Mouse (Mus musculus) kidney, embryonic 16.5 days (tissue): Measurements from ENCODE around the gene Arhgap10. TPM values are rescaled to one million over a fixed set of nuclear protein-coding genes. Genes with fewer than 3 reads are reported as not detected.

Source experiments
- ATAC-seq: fragments of 200-750 bp; cut with Nextera tagmentation; 2 replicates; pipeline ENCODE4 v1.8.0; 2017; ENCODE audit warnings: moderate TSS enrichment; ENCODE audit not compliant: low FRiP score, low TSS enrichment
- H3K27ac ChIP-seq: fragments of 300-500 bp; sonication (generic); 2 replicates; pipeline ENCODE4 v1.5.1; 2014; ENCODE audit warnings: low read length
- H3K27me3 ChIP-seq: fragments of 300-500 bp; sonication (generic); 2 replicates; pipeline ENCODE4 v1.6.1; 2014; ENCODE audit warnings: low read length, control low read depth, mixed read lengths; ENCODE audit not compliant: insufficient read depth
- H3K36me3 ChIP-seq: fragments of 300-500 bp; sonication (generic); 2 replicates; pipeline ENCODE4 v1.6.1; 2014; ENCODE audit warnings: low read length, control low read depth, mixed read lengths; ENCODE audit not compliant: insufficient read depth
- H3K4me1 ChIP-seq: fragments of 300-500 bp; sonication (generic); 2 replicates; pipeline ENCODE4 v1.6.1; 2014; ENCODE audit warnings: low read length, control low read depth, mixed read lengths; ENCODE audit not compliant: insufficient read depth
- H3K4me2 ChIP-seq: fragments of 300-500 bp; sonication (generic); replicated peaks from 2 replicates; pipeline ENCODE4 v1.6.1; 2014; ENCODE audit warnings: low read depth, low read length
- H3K4me3 ChIP-seq: fragments of 300-500 bp; sonication (generic); 2 replicates; pipeline ENCODE4 v1.5.1; 2014; ENCODE audit warnings: mild to moderate bottlenecking, low read length
- H3K9ac ChIP-seq: fragments of 300-500 bp; sonication (generic); replicated peaks from 2 replicates; pipeline ENCODE4 v1.6.1; 2014; ENCODE audit warnings: low read length
- H3K9me3 ChIP-seq: fragments of 300-500 bp; sonication (generic); 2 replicates; pipeline ENCODE4 v1.6.1; 2016; ENCODE audit warnings: low read length, control low read depth
- WGBS: fragments of 180-500 bp; shearing (Covaris S2); extraction: QIAGEN DNeasy Blood & Tissue Kit; methylation state at CpG from one replicate; pipeline ENCODE4 v1.1.7; 2014; 5-methylcytosine and 5-hydroxymethylcytosine counted together
- polyA plus RNA-seq: library from polyadenylated mRNA; unstranded; fragments of >200 nt; fragmentation: Nextera tagmentation; extraction: Ambion mirVana; gene quantifications from 2 replicates; pipeline ENCODE4 v1.2.1, GENCODE M21; 2015

Arhgap10 gene
- polyA plus RNA-seq, 1 experiment from 2014 or later = 36.0 TPM

DNA sequence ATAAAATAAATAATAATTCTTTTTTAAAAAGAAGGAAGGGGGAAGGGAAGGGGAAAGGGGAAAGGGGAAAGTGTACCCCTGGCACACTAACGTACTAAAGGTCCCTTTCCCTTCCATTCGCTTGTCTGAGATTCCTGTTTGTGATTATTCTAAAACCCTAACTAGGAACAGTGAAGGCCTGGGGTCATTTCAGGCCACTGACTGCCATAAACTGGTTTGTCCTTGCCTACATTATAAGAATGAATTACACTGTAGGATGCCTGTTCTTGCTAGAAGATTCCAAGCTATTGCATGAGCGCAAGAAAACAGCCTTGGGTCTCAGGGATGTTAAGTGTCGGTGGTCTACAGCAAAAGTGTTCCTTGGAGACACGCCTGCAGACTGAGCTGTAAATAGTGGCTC is 263.3 kb downstream of the Arhgap10 start:
- no peak for ATAC-seq
- Histone ChIP-seq H3K4me2 (no peak overlapping the region), H3K4me1 (no peaks in the 10 kb centered on the region), H3K9ac (no peak overlapping the region), H3K36me3 (peaks cover 29% of the 10 kb centered on the region), H3K27me3 (no peaks in the 10 kb centered on the region), H3K9me3 (no peaks in the 10 kb centered on the region), H3K27ac (no peak overlapping the region), H3K4me3 (no peak overlapping the region)
- WGBS = 69% methylated on average over 5 of the region's 5 CpGs

- WGBS = 94% methylated on average over 5 of the region's 5 CpGs
- ATAC-seq = no peak
- Histone ChIP-seq H3K9me3 (no peaks in the 10 kb centered on the region), H3K4me3 (no peak overlapping the region), H3K27me3 (no peaks in the 10 kb centered on the region), H3K4me2 (no peak overlapping the region), H3K27ac (no peak overlapping the region), H3K9ac (no peak overlapping the region), H3K4me1 (no peaks in the 10 kb centered on the region), H3K36me3 (peaks cover 27% of the 10 kb centered on the region)
Observed at GRCm38 (mm10) chr8:77251134-77251533, 266.6 kb downstream of the Arhgap10 start.

- Histone ChIP-seq H3K27ac (no peak overlapping the region), H3K4me1 (no peaks in the 10 kb centered on the region), H3K4me3 (no peak overlapping the region), H3K27me3 (no peaks in the 10 kb centered on the region), H3K4me2 (no peak overlapping the region), H3K9me3 (no peaks in the 10 kb centered on the region), H3K9ac (no peak overlapping the region), H3K36me3 (peaks cover 24% of the 10 kb centered on the region)
- 69% methylated on average over 3 of the region's 3 CpGs for WGBS
- no peak for ATAC-seq
Observed at GRCm38 (mm10) chr8:77250094-77250493, 267.7 kb downstream of the Arhgap10 start.

- H3K4me2 ChIP-seq = no peak overlapping the region
- H3K36me3 ChIP-seq = peaks cover 4% of the 10 kb centered on the region; the same call in 1 of the 2 replicates
- no peak overlapping the region for H3K4me3 ChIP-seq
- no peaks in the 10 kb centered on the region for H3K9me3 ChIP-seq
- WGBS = 76% methylated on average over 3 of the region's 3 CpGs
- H3K9ac ChIP-seq = no peak overlapping the region
- H3K27me3 ChIP-seq = no peaks in the 10 kb centered on the region
- no peak overlapping the region for H3K27ac ChIP-seq
- no peak for ATAC-seq
- no peaks in the 10 kb centered on the region for H3K4me1 ChIP-seq
Observed at GRCm38 (mm10) chr8:77241381-77241780, 276.4 kb downstream of the Arhgap10 start.

DNA sequence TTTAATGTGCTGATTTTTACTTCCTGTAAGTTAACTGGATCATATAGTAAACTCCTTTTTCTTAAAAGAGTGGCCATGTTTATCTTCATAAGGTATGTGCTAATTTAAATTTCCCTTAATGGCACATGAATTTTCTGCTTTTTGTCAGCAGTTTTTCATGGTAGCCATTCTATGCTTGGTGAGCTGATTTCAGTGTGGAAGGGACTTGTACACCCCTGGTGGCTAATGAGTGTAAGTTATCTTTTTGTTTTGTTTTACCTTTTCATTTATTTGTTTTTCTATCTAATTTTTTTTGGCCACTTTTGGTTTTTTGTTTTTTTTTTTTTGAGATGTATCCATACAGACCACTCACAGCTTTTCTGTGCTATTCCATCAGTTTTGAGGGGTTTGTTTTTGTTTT is 278.3 kb downstream of the Arhgap10 start:
- no peak overlapping the region for H3K4me2 ChIP-seq
- H3K9ac ChIP-seq = no peak overlapping the region
- 0 out of 2 replicates have a peak, but pooled peaks cover 4% of the 10 kb centered on the region for H3K36me3 ChIP-seq
- no peaks in the 10 kb centered on the region for H3K27me3 ChIP-seq
- ATAC-seq = no peak
- H3K4me1 ChIP-seq = no peaks in the 10 kb centered on the region
- no peak overlapping the region for H3K4me3 ChIP-seq
- H3K27ac ChIP-seq = no peak overlapping the region
- no peaks in the 10 kb centered on the region for H3K9me3 ChIP-seq

DNA sequence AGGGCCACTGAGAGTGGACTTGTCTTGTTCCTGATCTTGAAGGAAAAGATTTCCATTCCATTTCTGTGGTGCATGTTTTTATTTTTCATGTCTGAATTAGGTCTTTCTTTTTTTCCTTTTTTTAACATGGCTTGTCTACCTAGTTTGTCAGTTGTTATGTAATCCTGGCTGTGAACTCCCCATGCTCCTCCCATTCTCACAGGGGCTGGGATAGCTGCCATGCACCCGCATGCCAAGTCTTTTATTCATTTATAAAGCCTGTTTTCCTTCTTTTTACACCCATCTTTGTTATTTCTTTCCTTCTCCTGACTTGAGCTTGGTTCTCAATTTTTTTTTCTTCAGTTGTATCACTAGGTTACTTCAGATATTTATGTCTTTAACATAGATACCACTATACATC is 281.1 kb downstream of the Arhgap10 start:
- ATAC-seq = no peak

GRCm38 (mm10) chr8:77232411-77232810 is 285.3 kb downstream of the Arhgap10 start:
- 92% methylated on average over 3 of the region's 3 CpGs for WGBS
- Histone ChIP-seq H3K9me3 (no peaks in the 10 kb centered on the region), H3K4me2 (no peak overlapping the region), H3K27me3 (no peaks in the 10 kb centered on the region), H3K27ac (no peak overlapping the region), H3K36me3 (no peaks in the 10 kb centered on the region), H3K9ac (no peak overlapping the region), H3K4me3 (no peak overlapping the region), H3K4me1 (no peaks in the 10 kb centered on the region)
- ATAC-seq = no peak

More for the DNA sequence above, 281.1 kb downstream of the Arhgap10 start:
- no peaks in the 10 kb centered on the region for H3K27me3 ChIP-seq
- H3K4me1 ChIP-seq = no peaks in the 10 kb centered on the region
- H3K9ac ChIP-seq = no peak overlapping the region
- H3K4me3 ChIP-seq = no peak overlapping the region
- H3K9me3 ChIP-seq = no peaks in the 10 kb centered on the region
- H3K27ac ChIP-seq = no peak overlapping the region
- WGBS = 83% methylated on average over 1 of the region's 1 CpGs
- H3K36me3 ChIP-seq = no peaks in the 10 kb centered on the region
- no peak overlapping the region for H3K4me2 ChIP-seq

GRCm38 (mm10) chr8:77231834-77232233 is 285.9 kb downstream of the Arhgap10 start:
- no peaks in the 10 kb centered on the region for H3K27me3 ChIP-seq
- H3K4me1 ChIP-seq = no peaks in the 10 kb centered on the region
- H3K9me3 ChIP-seq = no peaks in the 10 kb centered on the region
- H3K27ac ChIP-seq = no peak overlapping the region
- no peak overlapping the region for H3K9ac ChIP-seq
- no peak overlapping the region for H3K4me3 ChIP-seq
- no peak for ATAC-seq
- WGBS = 63% methylated on average over 6 of the region's 6 CpGs
- no peak overlapping the region for H3K4me2 ChIP-seq
- H3K36me3 ChIP-seq = no peaks in the 10 kb centered on the region

- no peak overlapping the region for H3K27ac ChIP-seq
- no peaks in the 10 kb centered on the region for H3K36me3 ChIP-seq
- H3K9me3 ChIP-seq = no peaks in the 10 kb centered on the region
- H3K4me2 ChIP-seq = no peak overlapping the region
- no peak overlapping the region for H3K9ac ChIP-seq
- WGBS = 81% methylated on average over 1 of the region's 1 CpGs
- H3K4me3 ChIP-seq = no peak overlapping the region
- no peaks in the 10 kb centered on the region for H3K27me3 ChIP-seq
- ATAC-seq = no peak
- H3K4me1 ChIP-seq = no peaks in the 10 kb centered on the region
Observed at GRCm38 (mm10) chr8:77231211-77231610, 286.5 kb downstream of the Arhgap10 start.

DNA sequence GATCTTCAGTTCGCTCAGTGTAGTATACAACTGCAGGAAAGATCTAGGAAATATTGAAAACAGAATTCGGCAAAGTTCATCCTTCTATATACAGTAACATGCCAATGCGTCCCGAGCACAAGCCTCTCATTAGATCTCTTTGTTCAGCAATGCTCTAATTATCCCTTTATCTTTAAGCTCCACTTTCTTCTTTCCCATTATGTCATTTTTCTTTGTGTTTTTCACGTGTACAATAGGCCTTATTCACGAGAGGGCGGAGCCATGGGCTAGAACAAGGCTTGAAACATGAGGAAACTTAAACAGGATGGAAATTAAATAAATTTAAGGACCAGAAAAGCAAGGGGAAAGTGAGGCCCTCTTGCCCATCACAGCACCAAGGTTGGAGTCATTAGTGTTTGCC is 289.1 kb downstream of the Arhgap10 start:
- H3K4me2 ChIP-seq = no peak overlapping the region
- no peaks in the 10 kb centered on the region for H3K4me1 ChIP-seq
- no peaks in the 10 kb centered on the region for H3K36me3 ChIP-seq
- H3K4me3 ChIP-seq = no peak overlapping the region
- no peaks in the 10 kb centered on the region for H3K27me3 ChIP-seq
- H3K27ac ChIP-seq = no peak overlapping the region
- WGBS = 81% methylated on average over 7 of the region's 7 CpGs
- no peak overlapping the region for H3K9ac ChIP-seq
- H3K9me3 ChIP-seq = no peaks in the 10 kb centered on the region
- ATAC-seq = no peak
